In the genomic region with DNA sequence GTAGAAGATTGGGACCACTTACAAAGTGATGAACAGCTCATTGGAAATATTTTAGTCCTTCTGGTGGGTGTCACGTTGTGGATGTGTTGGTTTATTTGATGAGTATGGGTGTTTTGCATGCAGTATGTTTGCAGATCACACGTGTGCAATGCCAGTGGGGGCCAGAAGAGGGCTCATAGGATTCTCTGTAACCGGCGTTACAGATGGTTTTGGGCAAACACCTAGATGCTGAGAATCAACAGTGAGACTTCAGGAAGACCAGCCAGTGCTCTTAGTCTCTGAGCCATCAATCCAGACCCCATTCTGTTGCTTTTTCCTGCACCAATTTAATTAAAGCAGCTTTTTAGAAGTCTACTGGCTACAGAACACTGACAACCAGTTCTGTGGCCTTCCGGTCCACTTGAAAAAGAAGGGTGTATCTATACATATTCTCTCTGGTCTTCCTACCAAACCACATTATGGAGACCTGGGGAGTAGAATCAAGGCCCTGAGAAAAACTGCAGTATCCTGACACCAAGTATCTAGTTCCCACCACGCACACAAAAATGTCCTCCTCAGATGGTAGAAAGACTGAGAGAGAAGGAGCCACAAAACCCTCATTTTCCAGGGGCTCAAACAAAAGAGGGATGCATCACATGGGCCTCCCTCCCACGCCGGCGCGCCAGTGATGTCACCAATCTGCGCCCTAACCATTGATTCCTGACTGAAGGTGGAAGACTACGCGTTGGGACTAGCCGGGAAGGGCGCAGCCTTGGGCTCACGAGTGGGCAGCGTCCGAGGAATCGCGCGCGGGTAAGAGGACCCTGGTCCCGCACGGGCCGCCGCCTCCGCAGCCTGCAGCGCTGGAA, we compare ENCODE assay signal across 8 mouse cellular contexts. TPM values are rescaled to one million over a fixed set of nuclear protein-coding genes. Genes with fewer than 3 reads are reported as not detected.
DNase-seq lines count a peak whose midpoint lies in the region; ATAC-seq and TF ChIP-seq lines count a peak whose summit lies in the region.

A gene (plus strand): TSS at position 664 of the 848 bp plus-strand sequence.

- TF ChIP-seq CTCF in Patski (IDR thresholded peaks at IDR 0.05): peak; percentile 97

- peaks cover 10% of the 10 kb centered on the region for H3K4me1 ChIP-seq in hindbrain, embryonic 12.5 days

- no peaks in the 10 kb centered on the region for H3K36me3 ChIP-seq in hindbrain, embryonic 12.5 days

- peak within 1 kb of the TSS; percentile 97 for H3K9ac ChIP-seq in hindbrain, embryonic 12.5 days

- 7% methylated on average over 28 of the region's 28 CpGs for WGBS in hindbrain, embryonic 12.5 days

- peak; percentile 44 for ATAC-seq in Patski
- ATAC-seq in hindbrain, embryonic 12.5 days (ENCODE audit: low FRiP score): peak; percentile 87

- peak within 1 kb of the TSS; percentile 89 for H3K27ac ChIP-seq in hindbrain, embryonic 12.5 days

- DNase-seq in Patski (ENCODE audit: low read depth, low spot score): peak; percentile 49
- peak; percentile 91 to 94 for DNase-seq in cerebellum, postnatal 14 days
- peak; percentile 87 to 88 for DNase-seq in frontal cortex, postnatal 14 days (ENCODE audit: low spot score in 2 of 2)
- DNase-seq in layer of hippocampus, postnatal 14 days (ENCODE audit: low spot score in 2 of 2): peak; percentile 94 to 95
- peak; percentile 86 for DNase-seq in lung, postnatal 10 days
- peak; percentile 74 for DNase-seq in ovary, postnatal 36 days (ENCODE audit: low spot score)
- DNase-seq in thymus, postnatal 25 days: peak; percentile 70

- peaks cover 40% of the 10 kb centered on the region for H3K27me3 ChIP-seq in Patski
- peaks cover 15% of the 10 kb centered on the region; the same call in 1 of the 2 replicates for H3K27me3 ChIP-seq in hindbrain, embryonic 12.5 days

- CTCF ChIA-PET in Patski (lab: Charles Lee): interaction anchor here (1.0 to 3.3 kb wide), 9 partner anchors 10 to 143 kb away, joined by 3 to 17 read pairs (median 4); a partner anchor contains a TSS

- peak within 1 kb of the TSS; percentile 82 for H3K4me2 ChIP-seq in hindbrain, embryonic 12.5 days (replicated peaks)

- H3K4me3 ChIP-seq in hindbrain, embryonic 12.5 days: peak within 1 kb of the TSS; percentile 100

- POLR2A ChIA-PET in Patski (lab: Charles Lee): interaction anchor here (0.6 to 1.6 kb wide), 2 partner anchors 58 to 356 kb away, joined by 5 to 6 read pairs; no protein-coding TSS in a partner anchor

- H3K9me3 ChIP-seq in hindbrain, embryonic 12.5 days (replicated peaks): no peaks in the 10 kb centered on the region

- in situ Hi-C loops in Patski (cut with MboI; ENCODE audit: low pct_unique_long_range_greater_than_20kb): loop anchor here (5.0 kb wide), 1 partner anchor 143 kb away; no protein-coding TSS in a partner anchor

RNA-seq across cellular contexts. Expression of the gene that starts here (rescaled TPM):
- polyA plus RNA-seq in Patski (2021): 39.0 TPM
- 23.4 and 24.1 TPM in 2 replicates for polyA plus RNA-seq in hindbrain, embryonic 12.5 days (2016; fragmentation: Nextera tagmentation; extraction: Ambion mirVana)
- 10 to 100 TPM; 87.9 to 91.6 TPM for total RNA-seq in layer of hippocampus, postnatal 14 days (2021)

Comparison
In these comparisons a context has a peak if more than half of its experiments do, and no peak if none do; other contexts are left out.
1. Peak in every context shown above with its lines: DNase-seq, ATAC-seq, H3K4me3 ChIP-seq and H3K27ac ChIP-seq.